Mouse (Mus musculus) megakaryocyte, adult 5-6 weeks (primary cell): ENCODE results near the gene Ddx41. TPM values are rescaled to one million over a fixed set of nuclear protein-coding genes. Genes with fewer than 3 reads are reported as not detected.
"Not testable (repeated sequence)": the region's sequence is repeated elsewhere in the genome, so short reads cannot be mapped to it uniquely, and the experiment has no call there.

Source experiments
- ATAC-seq: 2 replicates; pipeline ENCODE4 v1.8.0; 2016; ENCODE audit warnings: mild to moderate bottlenecking, inconsistent platforms; ENCODE audit not compliant: poor library complexity, severe bottlenecking
- total RNA-seq, 2 experiments: library from RNA; stranded (forward) in 1 of 2; stranded (reverse) in 1 of 2; fragments of 153-499, 151-499 nt in 1 of 2; fragments of 221-1000, 200-1000 nt in 1 of 2; gene quantifications; 2 replicates each; pipeline versions ENCODE4 v1.2.3 to v1.2.4; 2015 to 2017

Ddx41 gene
- total RNA-seq (2015) (16.2 and 20.9 TPM in 2 replicates), total RNA-seq (2017) (41.4 and 56.6 TPM in 2 replicates)

DNA sequence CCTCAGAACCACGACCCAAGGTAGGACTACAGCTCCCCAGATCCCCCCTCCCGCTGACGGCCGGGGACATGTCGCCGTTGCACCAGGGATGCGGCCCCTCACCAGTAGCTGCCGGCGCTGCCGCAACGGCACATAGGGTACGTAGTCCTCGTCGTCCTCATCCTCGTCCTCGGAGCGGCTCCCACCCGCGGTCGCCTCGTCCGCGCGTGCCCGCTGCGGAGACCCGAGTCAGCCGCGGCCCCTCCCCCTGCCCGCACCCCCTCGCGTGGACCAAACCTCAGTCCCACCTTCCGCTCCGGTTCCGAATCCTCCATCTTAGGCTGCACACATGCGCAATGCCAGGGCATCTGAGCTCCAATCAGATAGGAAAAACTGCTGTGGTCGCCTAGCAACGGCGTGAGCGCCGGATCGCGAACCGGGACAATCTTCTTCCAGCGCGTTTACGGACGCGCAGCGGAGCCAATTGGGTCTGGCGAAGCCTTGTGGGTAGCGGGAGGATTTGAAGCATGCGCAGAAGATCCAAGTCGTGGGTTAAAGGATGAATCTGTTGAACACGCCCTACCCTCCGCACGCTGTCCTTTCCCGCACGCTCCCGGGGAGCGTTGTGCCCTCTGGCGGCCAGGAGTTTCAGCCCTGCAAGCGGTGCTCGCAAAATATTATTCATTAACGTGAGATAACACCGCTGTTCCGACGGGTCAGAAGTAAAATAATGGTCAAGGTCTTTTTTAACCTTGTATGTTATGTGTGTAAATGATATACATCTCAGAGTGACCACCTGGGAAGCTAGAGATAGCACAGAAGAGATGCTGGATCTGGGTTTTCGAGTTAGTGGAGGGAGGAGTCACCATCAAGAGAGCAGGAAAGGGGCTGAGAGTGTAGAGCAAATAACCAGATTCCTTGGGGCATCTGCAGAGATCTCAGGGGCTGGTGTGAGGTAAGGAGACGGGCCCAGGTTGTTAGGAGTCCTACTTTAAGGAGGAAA lies at the start of gene Ddx41:
Ddx41 (minus strand) TSS at position 465 of the 982 bp plus-strand sequence.
- ATAC-seq = peak; percentile 97

DNA sequence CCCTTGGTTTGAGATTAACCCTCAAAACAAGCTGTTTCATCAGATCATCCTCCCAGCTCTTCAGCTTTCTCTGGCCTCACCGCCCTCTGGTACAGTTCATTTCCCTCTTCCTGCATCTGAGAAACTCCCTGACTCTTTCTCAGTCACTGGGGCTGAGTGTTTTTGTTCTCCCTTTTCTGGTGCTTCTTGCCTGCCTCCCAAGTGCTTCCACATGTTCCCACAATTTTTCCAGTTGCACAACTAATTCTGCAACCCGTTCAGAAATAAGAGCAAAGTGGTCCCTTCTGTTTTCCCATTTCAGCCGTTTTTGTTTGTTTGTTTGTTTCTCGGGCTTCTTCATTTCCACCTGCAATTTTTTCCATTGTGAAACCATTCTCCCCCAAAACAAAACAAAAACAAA lies 41.6 kb upstream of the Ddx41 start:
- no peak for ATAC-seq

DNA sequence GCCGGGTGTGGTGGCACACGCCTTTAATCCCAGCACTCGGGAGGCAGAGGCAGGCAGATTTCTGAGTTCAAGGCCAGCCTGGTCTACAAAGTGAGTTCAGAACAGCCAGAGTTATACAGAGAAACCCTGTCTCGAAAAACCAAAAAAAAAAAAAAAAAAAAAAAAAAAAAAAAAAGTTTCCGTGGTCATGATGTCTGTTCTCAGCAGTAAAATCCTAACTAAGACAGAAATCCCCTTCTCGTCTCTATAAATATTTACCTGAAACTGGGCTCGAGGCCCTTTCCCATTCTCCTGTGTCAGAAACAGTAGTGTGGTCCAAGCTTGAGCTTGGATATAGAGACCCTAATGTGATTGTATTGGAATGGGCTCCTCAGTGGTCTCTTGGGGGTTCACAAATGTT lies 40.4 kb upstream of the Ddx41 start:
- ATAC-seq = not testable (repeated sequence)

- no peak for ATAC-seq
Measured at GRCm38 (mm10) chr13:55575932-55576331, 39.5 kb upstream of the Ddx41 start.

DNA sequence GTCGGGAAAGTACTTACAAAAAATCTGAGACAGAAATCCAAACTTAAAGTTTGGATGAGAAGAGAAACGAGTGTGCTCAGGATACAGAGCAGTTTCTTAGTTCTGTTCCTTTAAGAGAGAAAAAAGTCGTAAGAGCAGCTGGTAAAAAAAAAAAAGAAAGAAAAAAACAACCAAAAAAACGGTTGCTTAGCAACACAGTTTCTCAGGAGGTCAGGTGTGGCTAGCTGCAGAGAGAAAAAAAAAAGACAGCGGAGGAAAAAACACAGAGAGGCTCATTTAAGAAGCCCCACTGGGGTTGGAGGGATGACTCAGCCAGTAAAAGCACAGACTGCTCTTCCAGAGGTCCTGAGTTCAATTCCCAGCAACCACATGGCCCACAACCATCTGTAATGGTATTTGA lies 37.9 kb upstream of the Ddx41 start:
- ATAC-seq = no peak

DNA sequence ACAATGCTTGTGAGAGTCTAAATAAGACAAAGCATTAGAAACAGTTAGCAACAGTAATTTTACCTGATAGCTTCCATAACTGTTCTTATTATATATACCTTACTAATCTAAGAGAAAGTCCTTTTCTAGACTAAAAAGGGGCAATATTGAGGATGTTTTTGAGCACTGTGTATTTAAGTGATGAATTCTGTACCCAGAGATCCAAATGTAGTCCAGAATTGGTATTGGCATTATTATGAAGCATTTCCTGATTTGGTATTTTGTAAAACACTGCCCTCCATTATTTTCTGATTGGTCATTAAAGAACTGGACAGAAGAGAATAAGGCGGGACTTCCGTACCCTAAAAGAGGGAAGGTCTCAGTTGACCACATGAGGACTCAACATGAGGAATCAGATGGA lies 37.0 kb upstream of the Ddx41 start, which contains the start of gene Tmed9:
Tmed9 (plus strand) TSS at position 301 of the 400 bp plus-strand sequence.
- ATAC-seq = no peak

- no peak for ATAC-seq
Measured at GRCm38 (mm10) chr13:55571977-55572376, 35.5 kb upstream of the Ddx41 start.

GRCm38 (mm10) chr13:55571027-55571751 lies 34.7 kb upstream of the Ddx41 start, which contains the start of gene Fam193b:
TSS of gene Fam193b (minus strand) at chr13:55571120.
- peak; percentile 99 for ATAC-seq

GRCm38 (mm10) chr13:55570286-55570973 lies 34.0 kb upstream of the Ddx41 start:
- peak; percentile 6; the same call in 1 of the 2 replicates for ATAC-seq

DNA sequence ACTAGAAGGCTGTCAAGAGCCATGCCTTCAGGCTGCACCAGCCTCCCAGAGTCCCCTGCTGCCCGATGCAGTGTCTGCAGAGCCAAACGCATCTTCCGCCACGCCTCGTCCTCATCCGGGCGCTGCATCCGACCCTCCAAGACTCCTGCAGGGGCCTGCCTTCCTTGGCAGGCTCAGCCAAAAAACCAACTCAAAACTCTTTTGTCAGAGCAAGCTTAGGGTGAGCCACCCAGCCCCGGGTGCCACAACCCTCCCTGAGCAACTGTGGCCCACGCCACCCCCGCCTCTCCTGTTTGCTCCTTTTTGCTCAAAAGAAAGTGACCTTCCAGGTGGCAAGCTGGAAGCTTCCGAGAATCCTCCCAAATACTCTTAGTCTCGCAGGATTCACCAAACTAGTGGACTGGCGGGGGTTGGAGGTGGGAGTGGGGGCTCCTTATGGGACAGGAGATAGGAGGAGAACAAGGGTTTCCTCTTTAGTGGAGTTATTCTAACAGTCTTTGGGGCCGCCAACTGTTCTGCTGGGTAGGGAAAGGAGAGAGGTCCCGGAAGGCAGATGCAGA lies 33.3 kb upstream of the Ddx41 start:
- no peak for ATAC-seq

- not testable (repeated sequence) for ATAC-seq
Measured at GRCm38 (mm10) chr13:55568524-55568923, 32.1 kb upstream of the Ddx41 start.

GRCm38 (mm10) chr13:55567949-55568348 lies 31.5 kb upstream of the Ddx41 start:
- no peak for ATAC-seq

- ATAC-seq = no peak
Measured at GRCm38 (mm10) chr13:55567001-55567400, 30.5 kb upstream of the Ddx41 start.

DNA sequence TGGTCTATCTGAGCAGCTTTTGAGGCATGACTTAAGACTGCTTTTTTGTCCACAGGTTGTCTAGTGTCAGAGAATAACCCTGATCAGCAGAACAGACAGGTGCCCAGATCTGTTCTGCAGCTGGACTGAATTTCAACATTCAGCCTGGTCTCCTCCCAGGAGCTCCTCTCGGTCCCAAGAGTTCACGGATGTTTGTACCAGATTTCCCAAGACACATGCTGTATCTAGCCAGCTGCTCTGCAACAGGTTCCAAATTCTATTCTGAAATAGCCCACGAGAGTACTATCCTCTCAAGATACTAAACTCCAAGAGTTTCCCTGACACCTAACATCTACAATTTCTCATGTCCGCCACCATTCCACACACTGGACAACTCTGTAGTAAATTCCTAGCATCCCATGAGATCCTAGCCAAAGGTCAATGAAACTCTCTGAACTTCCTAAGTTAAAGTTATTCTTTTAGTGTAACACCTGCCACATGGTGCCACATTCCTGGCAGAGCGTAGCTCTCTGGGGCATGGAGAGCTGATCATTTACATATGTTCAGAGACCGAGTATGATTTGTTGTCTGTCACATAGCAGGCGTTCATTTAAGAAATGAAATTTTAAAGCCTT lies 26.9 kb upstream of the Ddx41 start:
- no peak for ATAC-seq

GRCm38 (mm10) chr13:55557499-55557898 lies 21.0 kb upstream of the Ddx41 start:
- no peak for ATAC-seq

DNA sequence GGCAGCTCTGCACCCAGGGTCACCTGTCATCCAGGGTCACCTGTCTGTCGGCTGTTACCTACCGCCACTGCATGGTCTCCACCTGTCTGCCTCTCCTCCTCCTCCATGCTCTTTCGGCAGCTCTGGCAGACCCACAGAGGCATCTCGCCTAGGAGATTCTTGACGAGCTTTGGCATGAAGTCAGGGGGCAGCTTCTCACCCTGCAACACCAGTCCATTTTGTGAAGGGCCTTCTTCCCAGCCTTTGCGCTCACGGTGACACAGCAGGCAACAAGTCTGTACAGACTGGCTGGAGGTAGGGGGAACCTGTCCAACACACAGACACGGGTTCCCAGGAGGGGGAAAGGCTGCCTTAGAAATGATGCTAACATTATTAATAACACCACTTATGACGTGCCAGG lies 19.5 kb upstream of the Ddx41 start:
- ATAC-seq = no peak

DNA sequence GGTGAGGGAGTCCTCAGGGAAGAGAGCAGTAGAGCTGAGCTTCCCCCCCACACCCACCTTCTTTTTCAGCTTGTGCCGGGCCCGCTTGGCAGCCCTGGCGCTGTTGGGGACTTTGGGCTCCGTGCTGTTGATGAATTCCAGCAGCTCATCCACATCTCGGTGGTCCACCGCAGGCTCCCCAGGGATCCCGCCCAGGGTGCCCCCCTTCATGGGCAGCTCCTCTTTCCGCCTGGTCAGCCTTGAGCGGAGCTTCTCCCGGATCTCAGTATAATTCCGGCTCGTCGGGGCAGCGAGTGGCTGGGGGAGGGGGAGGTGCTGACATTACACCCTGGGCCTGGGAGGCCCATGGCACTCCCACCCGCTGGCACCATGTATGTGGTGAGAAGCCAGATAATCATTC lies 12.6 kb upstream of the Ddx41 start:
- no peak for ATAC-seq

- no peak for ATAC-seq
Measured at GRCm38 (mm10) chr13:55548426-55548825, 12.0 kb upstream of the Ddx41 start.

DNA sequence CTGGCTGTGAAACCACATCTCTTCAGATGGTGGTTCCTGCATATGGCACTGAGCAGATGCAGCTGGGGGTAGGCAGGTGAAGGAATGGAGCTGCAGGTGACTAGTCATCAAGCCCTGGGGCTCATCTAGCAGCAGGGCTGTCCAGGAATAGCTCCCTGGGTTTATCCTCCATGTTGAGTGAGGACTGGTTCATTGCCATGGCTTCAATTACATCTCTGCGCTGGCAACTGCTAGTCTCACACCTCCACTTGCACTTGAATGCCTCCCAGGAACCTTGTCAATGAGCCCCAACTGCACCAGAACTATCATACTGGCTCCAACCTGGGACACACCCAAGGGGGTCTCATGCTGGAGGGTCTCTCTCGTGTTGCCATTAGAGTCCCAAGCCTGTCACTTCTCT lies 11.5 kb upstream of the Ddx41 start:
- ATAC-seq = no peak

DNA sequence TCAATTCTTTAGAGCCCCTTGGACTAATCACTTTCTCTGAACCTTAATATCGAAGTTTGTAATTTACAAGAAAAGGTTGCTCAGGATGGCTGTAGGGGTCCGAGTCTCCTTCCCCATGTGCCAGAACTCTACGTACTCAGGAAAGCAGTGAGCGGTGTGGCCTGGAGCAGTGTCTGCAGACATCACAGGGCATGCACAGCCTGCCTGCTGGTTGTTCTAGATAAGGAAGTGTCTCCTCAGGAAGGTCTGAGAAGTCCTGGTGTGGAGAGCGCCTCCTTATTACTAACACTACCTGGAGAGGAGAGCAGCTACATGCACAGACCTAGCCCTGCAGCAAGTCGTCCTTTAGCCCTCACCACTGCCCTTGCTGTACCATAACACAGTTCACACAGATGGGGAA lies 8.3 kb upstream of the Ddx41 start:
- ATAC-seq = no peak
